23 mouse cellular contexts compared by ENCODE assay signal in genomic region chr11:61559572-61559971, GRCm38 (mm10). TPM values are rescaled to one million over a fixed set of nuclear protein-coding genes. Genes with fewer than 3 reads are reported as not detected.
A peak's percentile ranks its signal among the peaks of the same experiment; 100 is the strongest.
DNase-seq lines count a peak whose midpoint lies in the region; ATAC-seq and TF ChIP-seq lines count a peak whose summit lies in the region.
"Had no signal": no experiment of that assay in that cellular context is flagged by ENCODE, and none has a peak within 500 bp of the region (broad histone marks: within the 10 kb centered on the region; RNA-seq: fewer than 3 reads in every experiment).

No protein-coding gene starts in this region.

- H3K9me3 ChIP-seq in stomach, postnatal 0 days (ENCODE audit: control insufficient read depth, low read length): no peaks in the 10 kb centered on the region
- H3K9me3 ChIP-seq: embryonic facial prominence, embryonic 13.5 days; embryonic facial prominence, embryonic 15.5 days; forebrain, embryonic 10.5 days; forebrain, embryonic 12.5 days had no signal

- ATAC-seq in stomach, postnatal 0 days (ENCODE audit: low FRiP score, low TSS enrichment): peak; percentile 67
- ATAC-seq: forebrain, embryonic 14.5 days; forebrain, embryonic 16.5 days had no signal

- 0 out of 2 replicates have a peak overlapping the region, but pooled peaks have one; percentile 15 for H3K27ac ChIP-seq in layer of hippocampus, adult 2 months
- 0 out of 2 replicates have a peak overlapping the region, but pooled peaks have one; percentile 28 for H3K27ac ChIP-seq in brown adipose tissue, adult 24 weeks (replicated peaks; ENCODE audit: low read depth, low read length)
- H3K27ac ChIP-seq in stomach, postnatal 0 days (replicated peaks): no peak overlapping the region
- H3K27ac ChIP-seq: embryonic facial prominence, embryonic 13.5 days; embryonic facial prominence, embryonic 15.5 days; forebrain, embryonic 10.5 days; forebrain, embryonic 12.5 days had no signal

- no peak for TF ChIP-seq EP300 in stomach, postnatal 0 days (optimal IDR thresholded peaks at IDR 0.05)

- no peak overlapping the region for H3K4me3 ChIP-seq in layer of hippocampus, adult 2 months
- no peak overlapping the region for H3K4me3 ChIP-seq in brown adipose tissue, adult 24 weeks (ENCODE audit: insufficient read depth, low read depth, low read length)
- no peak overlapping the region for H3K4me3 ChIP-seq in stomach, postnatal 0 days (ENCODE audit: low read depth, low read length)
- H3K4me3 ChIP-seq: embryonic facial prominence, embryonic 13.5 days; embryonic facial prominence, embryonic 15.5 days; erythroblast, embryonic 14.5 days; forebrain, embryonic 10.5 days; forebrain, embryonic 12.5 days had no signal

- DNase-seq in layer of hippocampus, adult 2 months (ENCODE audit: low spot score in 2 of 2): no peak
- DNase-seq in layer of hippocampus, postnatal 14 days (ENCODE audit: low spot score in 2 of 2): no peak
- peak; percentile 38 for DNase-seq in urinary bladder, postnatal 14 days (ENCODE audit: low spot score)
- no peak for DNase-seq in urinary bladder, adult 2 months (ENCODE audit: low spot score)
- peak; percentile 47 for DNase-seq in stomach, postnatal 0 days (ENCODE audit: low spot score)
- DNase-seq in spleen, adult 18-20 months: no peak
- DNase-seq: adrenal gland, adult 2 months; adrenal gland, postnatal 10 days; adrenal gland, postnatal 25 days; cerebellum, adult 11-12 months; cerebellum, adult 2 months; cerebellum, adult 9-11 months; cerebellum, postnatal 14 days; cerebellum, postnatal 36 days; embryo, embryonic 11 days had no signal

- no peak overlapping the region for H3K9ac ChIP-seq in stomach, postnatal 0 days (ENCODE audit: low read length)
- H3K9ac ChIP-seq: embryonic facial prominence, embryonic 13.5 days; embryonic facial prominence, embryonic 15.5 days; forebrain, embryonic 12.5 days had no signal

- peaks cover 47% of the 10 kb centered on the region for H3K4me1 ChIP-seq in brown adipose tissue, adult 24 weeks (ENCODE audit: control insufficient read depth, insufficient read depth, insufficient read length, low read length)
- no peaks in the 10 kb centered on the region for H3K4me1 ChIP-seq in stomach, postnatal 0 days (replicated peaks; ENCODE audit: control insufficient read depth, insufficient read depth)
- H3K4me1 ChIP-seq: forebrain, embryonic 10.5 days; forebrain, embryonic 12.5 days had no signal

- no peaks in the 10 kb centered on the region; the same call in 1 of the 2 replicates for H3K36me3 ChIP-seq in stomach, postnatal 0 days (ENCODE audit: control insufficient read depth, insufficient read depth, low read length)
- H3K36me3 ChIP-seq: embryonic facial prominence, embryonic 13.5 days; embryonic facial prominence, embryonic 15.5 days; forebrain, embryonic 10.5 days; forebrain, embryonic 12.5 days had no signal

- H3K27me3 ChIP-seq in stomach, postnatal 0 days (ENCODE audit: control insufficient read depth, insufficient read depth, low read length): no peaks in the 10 kb centered on the region
- H3K27me3 ChIP-seq: embryonic facial prominence, embryonic 13.5 days; embryonic facial prominence, embryonic 15.5 days; forebrain, embryonic 12.5 days had no signal

- no peak overlapping the region for H3K4me2 ChIP-seq in stomach, postnatal 0 days (replicated peaks; ENCODE audit: low read depth)
- H3K4me2 ChIP-seq: embryonic facial prominence, embryonic 13.5 days; embryonic facial prominence, embryonic 15.5 days; forebrain, embryonic 12.5 days had no signal

- 57% methylated on average over 5 of the region's 5 CpGs for WGBS in stomach, postnatal 0 days

- TF ChIP-seq CTCF in layer of hippocampus, adult 2 months (conservative IDR thresholded peaks at IDR 0.05): no peak
- TF ChIP-seq CTCF in stomach, postnatal 0 days (IDR thresholded peaks at IDR 0.05; ENCODE audit: low read depth): no peak

RNA-seq across cellular contexts. Expression of gene Epn2, which starts 19.9 kb away (rescaled TPM):
- 100 to 1,000 TPM; 162 to 170 TPM for total RNA-seq in layer of hippocampus, adult 2 months (2021)
- total RNA-seq in layer of hippocampus, postnatal 14 days (2021): 100 to 1,000 TPM; 147 to 158 TPM
- 46.0 and 48.3 TPM in 2 replicates for polyA plus RNA-seq in urinary bladder, adult 2 months (2012; rRNA removed)
- polyA plus RNA-seq in brown adipose tissue, adult 24 weeks (2012; ENCODE audit: insufficient read depth, insufficient read length, missing spikeins): 20.2 and 29.1 TPM in 2 replicates
- 15.8 and 17.8 TPM in 2 replicates for polyA plus RNA-seq in stomach, postnatal 0 days (2015; fragmentation: Nextera tagmentation; extraction: Ambion mirVana)
- polyA plus RNA-seq: erythroblast, embryonic 14.5 days had no signal

RNA-seq across cellular contexts. Expression of gene B9d1, which starts 54.6 kb away (rescaled TPM):
- 10 to 100 TPM; 47.4 to 47.9 TPM for total RNA-seq in layer of hippocampus, adult 2 months (2021)
- 10 to 100 TPM; 37.3 to 37.4 TPM for total RNA-seq in layer of hippocampus, postnatal 14 days (2021)
- polyA plus RNA-seq in urinary bladder, adult 2 months (2012; rRNA removed): 25.2 and 29.8 TPM in 2 replicates
- polyA plus RNA-seq in brown adipose tissue, adult 24 weeks (2012; ENCODE audit: insufficient read depth, insufficient read length, missing spikeins): 7.5 and 8.2 TPM in 2 replicates
- polyA plus RNA-seq in stomach, postnatal 0 days (2015; fragmentation: Nextera tagmentation; extraction: Ambion mirVana): 11.3 and 11.9 TPM in 2 replicates

Comparison
In these comparisons a context has a peak if more than half of its experiments do, and no peak if none do; other contexts are left out.
1. DNase-seq: peak in urinary bladder, postnatal 14 days (single experiment) and stomach, postnatal 0 days (single experiment); none in layer of hippocampus, adult 2 months (0 of 2), layer of hippocampus, postnatal 14 days (0 of 2), urinary bladder, adult 2 months (single experiment) and spleen, adult 18-20 months (0 of 2).